Mouse (Mus musculus) cerebellum, postnatal 4 days (tissue): Measurements from ENCODE around the gene Cfap44.
"Not testable (repeated sequence)": the region's sequence is repeated elsewhere in the genome, so short reads cannot be mapped to it uniquely, and the experiment has no call there.

ENCODE experiments used
- DNase-seq, 2 experiments: peaks; one replicate each; pipeline ENCODE4 v3.0.0; 2022; ENCODE audit warnings: low spot score in 2 of 2, mixed read lengths in 1 of 2

Cfap44 gene

DNA sequence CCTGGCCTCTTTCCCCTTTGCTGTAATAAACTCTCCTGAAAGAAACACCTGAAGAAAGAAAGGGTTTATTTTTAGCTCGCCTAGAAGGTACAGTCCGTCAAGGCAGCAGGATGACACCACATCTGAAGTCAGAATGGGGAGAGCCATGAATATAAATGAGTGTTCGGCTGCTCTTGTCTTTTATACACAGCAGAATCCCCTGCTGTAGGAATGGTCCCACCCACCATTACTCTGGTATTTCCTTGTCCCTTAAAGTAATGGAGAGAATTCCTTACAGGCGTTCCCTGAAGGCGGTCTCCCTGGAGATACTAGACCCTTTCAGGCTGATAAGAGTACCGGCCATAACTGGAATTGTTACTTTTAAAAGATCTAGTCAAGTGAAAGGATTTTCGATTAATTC is 35.4 kb downstream of the Cfap44 start:
- DNase-seq = no peak

DNA sequence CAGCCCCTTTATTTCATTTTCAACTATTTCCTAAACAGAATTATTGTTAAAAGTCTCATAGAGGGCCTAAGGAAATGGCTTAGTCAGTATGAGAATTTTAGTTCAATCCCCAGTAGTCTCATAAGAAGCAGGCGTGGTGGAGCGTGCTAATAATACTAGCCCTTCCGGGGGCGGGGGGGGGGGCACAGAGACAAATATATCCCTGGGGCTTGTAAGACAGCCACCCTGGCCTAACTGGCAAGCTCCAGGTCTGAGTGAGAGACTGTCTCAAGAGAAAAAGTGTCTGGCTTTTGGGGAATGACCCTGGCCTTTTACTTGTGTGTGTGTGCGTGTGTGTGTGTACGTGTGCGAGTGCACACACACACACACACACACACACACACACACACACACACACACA is 40.3 kb downstream of the Cfap44 start:
- DNase-seq = no peak

GRCm38 (mm10) chr16:44435481-44435880 is 40.9 kb downstream of the Cfap44 start:
- DNase-seq = no peak

- not testable (repeated sequence) for DNase-seq
Measured at GRCm38 (mm10) chr16:44441913-44442312, 47.3 kb downstream of the Cfap44 start.

- no peak for DNase-seq
Measured at GRCm38 (mm10) chr16:44457858-44458257, 63.3 kb downstream of the Cfap44 start.

DNA sequence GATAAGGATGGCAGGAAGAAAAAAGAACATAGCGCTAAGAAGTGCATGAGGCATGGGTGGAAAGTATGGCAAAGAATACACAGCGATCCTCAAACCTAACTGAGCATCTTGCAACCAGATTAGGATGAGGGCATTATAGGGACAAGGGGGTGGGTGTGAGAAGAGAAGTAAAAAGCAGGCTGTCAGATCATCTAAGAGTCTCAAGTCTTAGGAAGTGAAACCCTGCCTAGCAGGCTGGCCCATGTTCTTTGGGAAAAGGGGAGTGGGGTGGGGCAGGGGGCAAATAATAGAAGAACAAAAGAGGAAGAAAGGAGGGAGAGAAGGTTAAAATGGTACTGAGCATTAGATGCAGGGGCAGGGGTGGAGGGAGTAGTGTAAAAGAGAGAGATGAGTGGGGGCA is 64.2 kb downstream of the Cfap44 start:
- no peak for DNase-seq

DNA sequence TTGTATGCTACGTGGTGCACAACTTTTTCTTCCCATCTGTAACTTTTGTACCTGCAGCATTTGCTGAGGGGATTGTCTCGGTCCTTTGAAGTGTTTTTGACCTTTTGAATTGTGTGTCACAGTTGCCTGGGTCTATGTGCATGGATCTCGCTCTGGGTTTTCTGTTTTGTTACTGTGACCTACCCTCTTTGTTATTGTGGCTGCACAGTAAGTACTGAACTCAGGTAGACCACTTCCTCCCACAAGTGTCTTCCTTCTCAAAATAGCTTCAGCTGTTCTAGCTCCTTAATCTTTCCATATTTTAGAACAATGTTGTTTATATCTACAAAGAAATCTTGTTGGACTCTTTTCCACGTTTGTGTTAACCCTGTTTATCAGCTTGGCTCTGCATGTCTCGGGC is 66.3 kb downstream of the Cfap44 start:
- DNase-seq = no peak

- DNase-seq = no peak
Measured at GRCm38 (mm10) chr16:44475281-44475680, 80.7 kb downstream of the Cfap44 start.

GRCm38 (mm10) chr16:44475682-44476375 is 81.2 kb downstream of the Cfap44 start:
- no peak for DNase-seq

- DNase-seq = no peak
Measured at GRCm38 (mm10) chr16:44478767-44479166, 84.2 kb downstream of the Cfap44 start.

- peak in 1 of 2 experiments; percentile 75 for DNase-seq
Measured at GRCm38 (mm10) chr16:44479852-44480251, 85.3 kb downstream of the Cfap44 start.

- no peak for DNase-seq
Measured at GRCm38 (mm10) chr16:44480616-44481015, 86.0 kb downstream of the Cfap44 start.

DNA sequence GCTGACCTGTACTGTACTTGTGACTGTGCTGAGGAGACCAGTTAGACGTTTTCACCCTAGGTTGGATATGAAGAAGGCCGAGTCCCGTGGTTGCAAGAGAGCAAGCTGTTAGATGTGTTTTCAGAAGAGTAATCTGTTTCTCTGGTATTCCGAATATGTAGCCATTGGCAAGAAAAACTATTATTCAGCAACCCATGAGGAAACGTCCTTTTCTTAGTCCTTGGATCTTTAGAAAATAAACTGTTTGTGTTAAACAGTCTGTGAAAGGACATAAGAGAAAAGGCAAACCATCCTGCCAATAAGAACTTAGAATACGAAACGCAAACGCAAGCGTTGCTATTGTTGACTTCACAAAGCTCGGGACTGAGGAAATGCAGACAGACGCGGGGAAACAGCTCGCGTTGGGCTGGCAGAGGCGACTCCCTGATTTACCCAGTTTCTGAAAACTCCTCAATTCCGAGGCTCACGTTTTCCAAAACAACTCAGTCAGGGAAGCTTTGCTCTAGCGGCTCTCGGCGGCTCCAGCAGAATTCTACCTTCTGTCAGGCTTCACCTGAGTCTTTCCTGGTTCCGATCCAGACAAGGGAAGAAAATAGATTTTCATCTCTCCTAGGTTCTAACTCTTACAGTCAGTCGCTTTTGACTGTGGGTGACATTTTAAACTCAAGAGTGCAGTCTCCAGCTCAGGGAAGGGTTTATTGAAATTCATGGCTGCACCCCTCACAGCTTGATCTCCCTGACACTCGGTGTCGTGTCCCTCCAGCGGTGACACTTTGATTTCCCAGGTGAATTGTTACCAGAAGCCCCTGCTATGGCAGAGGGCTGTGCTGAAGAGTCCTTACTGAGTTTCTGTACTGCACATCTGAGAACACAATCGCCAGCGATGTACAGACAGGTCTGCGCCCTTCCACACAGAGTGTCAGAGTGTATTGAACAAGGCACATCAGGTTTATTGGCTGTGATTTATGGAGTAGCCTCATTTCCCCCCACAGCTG is 87.3 kb downstream of the Cfap44 start:
- no peak for DNase-seq

- DNase-seq = peak; percentile 87 to 92
Measured at GRCm38 (mm10) chr16:44484079-44484478, 89.5 kb downstream of the Cfap44 start.

DNA sequence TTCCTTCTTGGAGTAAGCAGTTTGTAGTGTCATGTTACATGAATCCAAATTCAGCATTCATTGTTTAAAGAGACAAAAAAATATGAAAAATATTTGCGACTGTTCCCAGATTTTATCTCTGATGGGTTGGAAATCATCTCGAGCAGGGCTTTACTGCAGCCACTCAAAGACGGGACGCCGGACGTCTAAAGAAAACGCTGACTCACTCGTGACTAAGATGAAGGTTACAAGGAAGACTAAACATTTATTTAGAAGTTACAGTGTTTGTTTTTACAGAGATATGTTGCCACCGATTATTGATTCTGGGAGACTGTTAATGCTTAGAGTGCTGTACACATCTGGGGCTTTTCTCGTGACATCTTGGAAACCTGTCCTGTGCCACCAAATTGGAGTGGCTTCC is 90.2 kb downstream of the Cfap44 start:
- DNase-seq = no peak

DNA sequence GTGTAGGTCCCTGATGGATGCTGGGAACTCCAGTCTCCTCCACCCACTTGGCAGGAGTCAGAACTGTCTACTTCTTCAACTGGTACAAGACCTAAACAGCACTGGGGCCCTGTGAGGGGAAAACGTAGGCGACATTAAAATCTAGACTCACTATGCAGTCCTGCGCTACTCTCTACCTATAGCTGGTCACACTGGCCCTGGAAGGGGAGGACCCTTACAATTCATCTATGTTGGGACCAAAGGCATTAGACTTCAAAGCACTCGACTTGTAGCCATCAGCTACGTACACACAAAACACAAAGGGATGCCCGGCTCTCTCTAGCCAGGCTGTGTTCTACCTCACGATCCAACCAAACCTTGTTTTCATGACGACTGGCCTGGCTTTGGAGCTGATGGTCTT is 91.1 kb downstream of the Cfap44 start:
- no peak for DNase-seq

DNA sequence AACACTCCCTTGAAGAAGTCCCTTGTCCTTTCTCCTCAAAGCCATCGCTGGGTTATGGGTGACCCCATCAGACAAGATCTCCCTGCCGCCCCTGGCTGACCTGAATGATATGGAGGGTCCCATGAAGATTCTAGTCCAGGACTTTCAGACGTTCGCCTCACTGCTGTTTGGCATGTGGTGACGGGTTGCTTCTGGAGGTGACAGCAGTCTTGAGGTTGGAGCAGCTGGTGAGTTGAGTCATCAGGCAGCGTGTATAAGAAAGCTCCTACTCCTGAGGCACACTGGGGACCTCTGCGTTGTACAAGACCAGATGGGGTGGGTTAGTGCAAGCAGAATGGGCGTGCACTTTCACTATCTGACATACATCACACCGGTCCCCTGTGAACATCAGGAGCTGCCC is 92.0 kb downstream of the Cfap44 start:
- no peak for DNase-seq

DNA sequence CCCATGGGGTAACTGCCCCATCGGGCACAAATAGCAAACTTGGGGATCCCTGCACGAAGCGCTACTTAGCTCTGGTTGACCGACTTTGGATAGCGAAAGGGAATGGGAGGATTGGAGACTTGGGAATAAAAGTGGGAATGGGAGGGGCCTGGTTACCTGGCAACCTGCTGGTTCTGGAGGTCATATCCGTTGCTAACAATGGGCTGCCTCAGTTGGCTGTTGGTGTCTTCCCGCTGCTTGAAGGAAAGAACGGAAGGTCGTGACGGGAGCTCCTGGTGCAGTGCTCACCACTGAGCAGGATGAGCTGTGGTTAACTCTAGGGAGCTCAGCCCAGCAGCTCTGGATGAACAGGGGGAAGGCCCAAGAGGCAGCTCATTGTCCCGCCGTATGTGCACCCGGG is 92.6 kb downstream of the Cfap44 start:
- no peak for DNase-seq

- no peak for DNase-seq
Measured at GRCm38 (mm10) chr16:44491051-44491450, 96.5 kb downstream of the Cfap44 start.

DNA sequence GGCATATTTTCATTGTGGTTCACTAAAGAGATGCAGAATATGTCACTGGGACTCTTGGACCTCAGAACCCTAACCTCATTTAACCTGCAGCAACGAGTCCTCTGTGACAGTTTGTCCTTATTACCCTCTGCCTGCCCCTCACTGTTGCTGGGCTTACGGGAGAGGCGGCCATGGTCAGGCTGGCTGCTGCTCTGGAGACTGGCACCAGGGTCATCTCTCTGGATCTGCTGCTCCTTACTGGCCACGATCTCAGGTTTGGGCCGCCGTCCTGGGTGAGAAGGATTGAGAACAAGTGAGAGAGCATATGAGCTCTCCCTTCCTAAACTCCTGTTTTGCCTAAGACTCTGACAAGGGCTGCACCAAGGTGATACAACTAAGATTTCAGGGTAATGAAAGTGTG is 97.6 kb downstream of the Cfap44 start:
- no peak for DNase-seq

DNA sequence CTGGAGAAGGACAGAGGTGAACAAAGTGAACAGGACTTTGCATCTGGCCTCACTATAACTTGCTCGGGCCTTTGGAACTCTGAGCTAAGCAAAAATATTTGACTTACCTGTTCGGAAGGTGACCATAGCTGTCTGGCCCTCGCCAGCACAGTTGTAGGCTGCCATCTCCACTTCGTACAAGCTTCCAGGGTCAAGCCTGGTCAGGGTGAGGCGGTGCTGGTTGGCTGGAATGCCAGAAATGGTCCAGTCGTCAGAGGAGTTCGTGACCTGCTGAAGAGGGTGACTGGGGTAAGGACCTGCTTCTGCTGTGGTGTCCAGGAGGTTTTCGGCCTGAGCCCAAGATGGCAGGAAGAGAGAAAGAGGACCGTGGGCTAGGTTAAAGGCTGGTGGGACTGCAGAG is 98.1 kb downstream of the Cfap44 start:
- no peak for DNase-seq

- DNase-seq = no peak
Measured at GRCm38 (mm10) chr16:44493868-44494267, 99.3 kb downstream of the Cfap44 start.
